Comparison of ENCODE assay signal across 12 mouse cellular contexts in genomic region chr8:70680039-70680438, GRCm38 (mm10). TPM values are rescaled to one million over a fixed set of nuclear protein-coding genes. Genes with fewer than 3 reads are reported as not detected.
DNase-seq lines count a peak whose midpoint lies in the region; ATAC-seq lines count a peak whose summit lies in the region.
"Had no signal": no experiment of that assay in that cellular context is flagged by ENCODE, and none has a peak within 500 bp of the region (broad histone marks: within the 10 kb centered on the region; RNA-seq: fewer than 3 reads in every experiment).

No protein-coding gene starts in this region.

- ATAC-seq in forebrain, embryonic 13.5 days, result no peak
- no peak for ATAC-seq in forebrain, embryonic 16.5 days
- peak; percentile 62 for ATAC-seq in liver, embryonic 16.5 days (ENCODE audit: low read depth)
- ATAC-seq: midbrain, embryonic 15.5 days had no signal

- no peaks in the 10 kb centered on the region for H3K27me3 ChIP-seq in forebrain, embryonic 13.5 days
- H3K27me3 ChIP-seq in forebrain, embryonic 16.5 days (replicated peaks; ENCODE audit: control insufficient read depth, insufficient read depth, low read length), result no peaks in the 10 kb centered on the region
- no peaks in the 10 kb centered on the region for H3K27me3 ChIP-seq in liver, embryonic 16.5 days (ENCODE audit: control insufficient read depth, insufficient read depth, low read depth, low read length)
- H3K27me3 ChIP-seq: midbrain, embryonic 15.5 days had no signal

- DNase-seq in kidney, adult 18-20 months, result peak; percentile 80
- no peak for DNase-seq in kidney, postnatal 4 days
- DNase-seq in heart, postnatal 4 days, result peak; percentile 31
- no peak for DNase-seq in thymus, postnatal 0 days (ENCODE audit: low spot score)
- no peak for DNase-seq in layer of hippocampus, adult 8-10 months (ENCODE audit: low spot score in 2 of 2)
- DNase-seq: cerebellum, adult 11-12 months had no signal

- H3K9ac ChIP-seq in forebrain, embryonic 13.5 days, result peak overlapping the region; percentile 34; the same call in 1 of the 2 replicates
- no peak overlapping the region for H3K9ac ChIP-seq in forebrain, embryonic 16.5 days (replicated peaks; ENCODE audit: low read depth, low read length)
- no peak overlapping the region for H3K9ac ChIP-seq in liver, embryonic 16.5 days (ENCODE audit: low read depth, low read length)
- H3K9ac ChIP-seq: midbrain, embryonic 15.5 days had no signal

- no peak overlapping the region; the same call in 1 of the 2 replicates for H3K27ac ChIP-seq in forebrain, embryonic 13.5 days
- no peak overlapping the region for H3K27ac ChIP-seq in forebrain, embryonic 16.5 days (ENCODE audit: low read length)
- H3K27ac ChIP-seq in liver, embryonic 16.5 days (ENCODE audit: low read length), result 0 out of 2 replicates have a peak overlapping the region, but pooled peaks have one; percentile 4
- H3K27ac ChIP-seq: midbrain, embryonic 15.5 days had no signal

- 87% methylated on average over 3 of the region's 3 CpGs for WGBS in forebrain, embryonic 13.5 days
- 84% methylated on average over 3 of the region's 3 CpGs for WGBS in forebrain, embryonic 16.5 days
- 67% methylated on average over 3 of the region's 3 CpGs for WGBS in liver, embryonic 16.5 days (ENCODE audit: insufficient replicate concordance)

- H3K4me2 ChIP-seq in forebrain, embryonic 13.5 days, result no peak overlapping the region
- H3K4me2 ChIP-seq in forebrain, embryonic 16.5 days (ENCODE audit: low read length), result no peak overlapping the region
- H3K4me2 ChIP-seq in liver, embryonic 16.5 days (ENCODE audit: low read depth, low read length), result no peak overlapping the region
- H3K4me2 ChIP-seq: midbrain, embryonic 15.5 days had no signal

- H3K9me3 ChIP-seq in forebrain, embryonic 13.5 days (replicated peaks), result no peaks in the 10 kb centered on the region
- H3K9me3 ChIP-seq in forebrain, embryonic 16.5 days (ENCODE audit: control insufficient read depth, low read length), result no peaks in the 10 kb centered on the region
- no peaks in the 10 kb centered on the region for H3K9me3 ChIP-seq in liver, embryonic 16.5 days (replicated peaks; ENCODE audit: control insufficient read depth, low read length)
- H3K9me3 ChIP-seq: midbrain, embryonic 15.5 days had no signal

- peaks cover 4% of the 10 kb centered on the region; the same call in 1 of the 2 replicates for H3K4me1 ChIP-seq in forebrain, embryonic 13.5 days
- no peaks in the 10 kb centered on the region for H3K4me1 ChIP-seq in forebrain, embryonic 16.5 days (replicated peaks; ENCODE audit: control insufficient read depth, insufficient read depth, low read length)
- peaks cover 63% of the 10 kb centered on the region for H3K4me1 ChIP-seq in liver, embryonic 16.5 days (ENCODE audit: control insufficient read depth, low read depth, low read length)

- peaks cover 37% of the 10 kb centered on the region for H3K36me3 ChIP-seq in forebrain, embryonic 13.5 days (ENCODE audit: poor library complexity, severe bottlenecking)
- H3K36me3 ChIP-seq in forebrain, embryonic 16.5 days (ENCODE audit: control insufficient read depth, insufficient read depth), result no peaks in the 10 kb centered on the region
- H3K36me3 ChIP-seq in liver, embryonic 16.5 days (ENCODE audit: control insufficient read depth, insufficient read depth), result peaks cover 7% of the 10 kb centered on the region

- no peak overlapping the region for H3K4me3 ChIP-seq in forebrain, embryonic 13.5 days
- no peak overlapping the region for H3K4me3 ChIP-seq in forebrain, embryonic 16.5 days (replicated peaks; ENCODE audit: low read length)
- H3K4me3 ChIP-seq in liver, embryonic 16.5 days (ENCODE audit: low read depth, low read length), result no peak overlapping the region
- H3K4me3 ChIP-seq: midbrain, embryonic 15.5 days had no signal

RNA-seq across cellular contexts. Expression of gene Lsm4, which starts 7.0 kb away (rescaled TPM):
- polyA plus RNA-seq in forebrain, embryonic 13.5 days (2015; fragmentation: Nextera tagmentation; extraction: Ambion mirVana), result 238 and 239 TPM in 2 replicates
- polyA plus RNA-seq in forebrain, embryonic 16.5 days (2015; fragmentation: Nextera tagmentation; extraction: Ambion mirVana), result 166 and 168 TPM in 2 replicates
- 100 to 1,000 TPM; 107 to 120 TPM for total RNA-seq in heart, postnatal 4 days (2021)
- polyA plus RNA-seq in liver, embryonic 16.5 days (2015; fragmentation: Nextera tagmentation; extraction: Ambion mirVana), result 104 and 113 TPM in 2 replicates
- polyA plus RNA-seq in thymus, postnatal 0 days (2015; fragmentation: Nextera tagmentation; extraction: Ambion mirVana), result 333 and 377 TPM in 2 replicates
- 10 to 100 TPM; 57.1 to 66.2 (median 64.1) TPM for total RNA-seq in layer of hippocampus, adult 8-10 months (2022)

RNA-seq across cellular contexts. Expression of gene Jund, which starts 18.7 kb away (rescaled TPM):
- 58.6 and 68.8 TPM in 2 replicates for polyA plus RNA-seq in forebrain, embryonic 13.5 days (2015; fragmentation: Nextera tagmentation; extraction: Ambion mirVana)
- polyA plus RNA-seq in forebrain, embryonic 16.5 days (2015; fragmentation: Nextera tagmentation; extraction: Ambion mirVana), result 54.6 and 57.7 TPM in 2 replicates
- 100 to 1,000 TPM; 254 to 261 TPM for total RNA-seq in heart, postnatal 4 days (2021)
- polyA plus RNA-seq in liver, embryonic 16.5 days (2015; fragmentation: Nextera tagmentation; extraction: Ambion mirVana), result 12.3 and 17.5 TPM in 2 replicates
- polyA plus RNA-seq in thymus, postnatal 0 days (2015; fragmentation: Nextera tagmentation; extraction: Ambion mirVana), result 85.7 and 111 TPM in 2 replicates
- total RNA-seq in layer of hippocampus, adult 8-10 months (2022), result 100 to 1,000 TPM; 149 to 190 (median 160) TPM

RNA-seq across cellular contexts. Expression of gene Pgpep1, which starts 19.9 kb away (rescaled TPM):
- polyA plus RNA-seq in forebrain, embryonic 13.5 days (2015; fragmentation: Nextera tagmentation; extraction: Ambion mirVana), result 64.6 and 80.8 TPM in 2 replicates
- polyA plus RNA-seq in forebrain, embryonic 16.5 days (2015; fragmentation: Nextera tagmentation; extraction: Ambion mirVana), result 60.3 and 65.7 TPM in 2 replicates
- 10 to 100 TPM; 32.2 to 38.4 TPM for total RNA-seq in heart, postnatal 4 days (2021)
- 18.9 and 20.5 TPM in 2 replicates for polyA plus RNA-seq in liver, embryonic 16.5 days (2015; fragmentation: Nextera tagmentation; extraction: Ambion mirVana)
- 33.2 and 43.0 TPM in 2 replicates for polyA plus RNA-seq in thymus, postnatal 0 days (2015; fragmentation: Nextera tagmentation; extraction: Ambion mirVana)
- total RNA-seq in layer of hippocampus, adult 8-10 months (2022), result 10 to 100 TPM; 19.8 to 34.7 (median 23.3) TPM

RNA-seq across cellular contexts. Expression of gene Iqcn, which starts 23.2 kb away (rescaled TPM):
- polyA plus RNA-seq in forebrain, embryonic 13.5 days (2015; fragmentation: Nextera tagmentation; extraction: Ambion mirVana), result 0.05 and 0.11 TPM in 2 replicates
- polyA plus RNA-seq in forebrain, embryonic 16.5 days (2015; fragmentation: Nextera tagmentation; extraction: Ambion mirVana), result 0.11 and 0.14 TPM in 2 replicates
- under 1 TPM; 0.10 to 0.11 TPM for total RNA-seq in heart, postnatal 4 days (2021)
- polyA plus RNA-seq in liver, embryonic 16.5 days (2015; fragmentation: Nextera tagmentation; extraction: Ambion mirVana), result 0.02 TPM in 1 of 2 replicates, not detected in the other
- 0.04 and 0.06 TPM in 2 replicates for polyA plus RNA-seq in thymus, postnatal 0 days (2015; fragmentation: Nextera tagmentation; extraction: Ambion mirVana)
- under 1 TPM in 2 of 4 experiments, not detected in 2; 0.14 to 0.16 TPM for total RNA-seq in layer of hippocampus, adult 8-10 months (2022)
- polyA plus RNA-seq: neural tube, embryonic 11.5 days had no signal

RNA-seq across cellular contexts. Expression of gene Gm3336, which starts 38.3 kb away (rescaled TPM):
- not detected in 2 replicates for polyA plus RNA-seq in forebrain, embryonic 13.5 days (2015; fragmentation: Nextera tagmentation; extraction: Ambion mirVana)
- polyA plus RNA-seq in forebrain, embryonic 16.5 days (2015; fragmentation: Nextera tagmentation; extraction: Ambion mirVana), result not detected in 2 replicates
- total RNA-seq in heart, postnatal 4 days (2021), result not detected
- 0.40 and 0.47 TPM in 2 replicates for polyA plus RNA-seq in liver, embryonic 16.5 days (2015; fragmentation: Nextera tagmentation; extraction: Ambion mirVana)
- 0.29 and 0.32 TPM in 2 replicates for polyA plus RNA-seq in thymus, postnatal 0 days (2015; fragmentation: Nextera tagmentation; extraction: Ambion mirVana)
- total RNA-seq in layer of hippocampus, adult 8-10 months (2022), result not detected
- polyA plus RNA-seq: limb, embryonic 14.5 days; midbrain, embryonic 15.5 days; neural tube, embryonic 11.5 days had no signal

Comparison
In these comparisons a context has a peak if more than half of its experiments do, and no peak if none do; other contexts are left out.
1. DNase-seq: peak in kidney, adult 18-20 months (single experiment) and heart, postnatal 4 days (single experiment); none in kidney, postnatal 4 days (0 of 2), thymus, postnatal 0 days (single experiment) and layer of hippocampus, adult 8-10 months (0 of 2).